Mouse (Mus musculus) spleen, embryonic (tissue): Measurements from ENCODE around the gene Ptpn3.

Experiments used
- CTCF ChIA-PET: fragments of 350-600 bp; sonication (Branson Sonifier 250); formaldehyde crosslinking; loops from one replicate; lab custom pipeline; 2022; lab: Charles Lee

The Ptpn3 gene

DNA sequence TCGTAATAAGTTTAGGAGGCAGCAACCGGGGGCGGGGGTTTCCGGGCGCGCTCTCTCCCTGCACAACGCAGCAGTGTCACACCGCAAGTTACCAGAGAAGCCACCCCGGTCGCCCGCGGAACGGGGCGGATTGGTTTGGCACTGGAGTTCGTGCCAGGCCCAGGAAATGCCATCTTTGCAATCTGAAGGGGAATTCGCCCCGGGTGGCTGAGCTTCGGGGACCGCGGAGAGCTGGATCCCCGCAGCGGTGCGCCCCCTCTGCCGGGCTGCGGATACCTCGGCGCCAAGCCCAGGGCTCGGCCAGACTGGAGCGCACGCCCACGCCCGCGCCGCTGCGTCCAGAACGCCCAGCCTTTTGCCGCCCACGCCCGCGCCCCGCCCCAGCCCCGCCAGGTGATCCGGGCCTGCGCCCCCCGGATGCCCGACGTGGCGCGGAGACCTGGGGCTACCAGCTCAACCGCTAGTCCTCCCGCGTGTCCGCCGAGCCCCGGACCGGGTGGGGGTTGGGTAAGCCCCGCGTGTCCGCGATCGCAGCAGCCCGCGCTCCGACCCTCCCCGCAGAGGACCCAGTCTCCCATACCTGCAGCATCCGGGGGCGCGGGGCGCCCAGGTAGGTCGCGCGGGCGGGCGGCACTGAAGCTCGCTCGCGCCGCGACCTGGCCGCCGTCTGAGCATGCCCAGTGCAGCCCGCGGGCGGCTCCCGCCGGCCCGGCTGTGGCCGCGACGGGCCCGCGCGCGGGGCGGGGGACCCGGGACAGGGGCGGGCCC, 1.8 kb downstream of the Ptpn3 start:
- CTCF ChIA-PET = no interaction called here

DNA sequence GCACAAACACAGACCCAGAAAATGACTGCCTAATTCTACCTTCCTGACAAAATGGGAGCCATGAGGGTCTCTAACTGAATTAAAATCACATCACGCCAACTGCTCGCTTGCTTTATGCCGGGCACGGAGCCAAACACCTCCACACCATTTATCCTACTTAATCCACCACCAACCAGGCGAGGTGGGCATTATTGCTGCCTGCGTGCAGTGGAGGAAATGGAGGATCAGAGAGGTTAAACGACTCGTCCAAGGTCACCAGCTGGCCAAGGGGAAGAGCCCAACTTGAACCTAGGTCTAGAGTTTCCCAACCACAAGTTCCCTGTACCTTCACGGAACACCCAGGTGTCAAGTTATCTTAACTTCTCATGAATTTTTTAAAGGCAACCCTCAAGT, 2.3 kb downstream of the Ptpn3 start:
- CTCF ChIA-PET = no interaction called here

DNA sequence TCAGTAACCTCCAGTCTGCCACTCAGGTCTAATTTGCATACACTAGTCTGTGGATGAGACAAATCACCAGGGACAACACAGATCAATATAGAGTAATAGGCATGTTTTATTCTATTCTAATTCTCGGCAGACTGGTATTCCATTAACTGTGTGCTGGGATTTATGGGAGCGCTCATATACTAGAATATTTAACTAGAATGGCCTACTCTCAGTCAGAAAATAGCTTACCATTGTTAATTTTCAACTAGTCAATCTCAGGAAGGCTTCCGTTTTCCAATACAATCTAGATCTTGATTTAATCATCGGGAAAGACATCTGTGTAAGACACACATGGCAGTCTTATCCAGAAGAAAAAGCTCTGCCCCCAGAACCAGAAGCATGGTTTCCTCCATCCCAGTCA, 3.5 kb downstream of the Ptpn3 start:
- CTCF ChIA-PET = no interaction called here

DNA sequence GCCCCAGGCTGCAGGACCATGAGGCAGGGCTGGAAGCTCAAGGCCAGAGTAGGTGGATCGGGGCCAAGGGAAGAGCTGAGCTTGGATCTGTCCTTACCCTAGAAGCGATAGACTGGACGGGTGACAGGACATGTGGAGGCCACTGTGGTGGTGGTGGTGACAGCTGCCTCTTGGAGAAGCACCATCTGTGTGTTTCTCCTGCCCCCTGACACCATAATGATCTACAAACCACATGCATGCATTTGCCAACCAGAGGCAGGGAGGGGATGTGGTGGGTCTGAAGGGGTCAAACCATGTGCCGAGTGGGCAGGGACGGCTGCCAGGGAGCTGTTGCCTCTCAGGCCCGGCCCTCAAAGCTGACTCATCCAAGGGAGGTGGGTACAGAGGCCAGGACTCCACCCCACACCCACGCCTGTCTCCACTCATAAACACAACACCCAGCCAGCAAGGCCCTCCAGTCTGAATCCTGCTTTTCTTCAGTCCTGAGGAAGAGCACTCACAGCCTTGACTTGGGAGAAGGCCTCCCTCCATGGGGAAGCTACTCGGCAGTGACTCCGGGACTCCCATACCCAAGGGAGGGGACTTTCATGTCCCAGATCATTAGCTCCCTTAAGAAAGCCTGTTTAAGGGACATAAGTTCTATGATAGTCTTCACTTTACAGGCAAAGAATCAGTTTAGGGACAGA, 6.5 kb downstream of the Ptpn3 start:
- CTCF ChIA-PET = no interaction called here

DNA sequence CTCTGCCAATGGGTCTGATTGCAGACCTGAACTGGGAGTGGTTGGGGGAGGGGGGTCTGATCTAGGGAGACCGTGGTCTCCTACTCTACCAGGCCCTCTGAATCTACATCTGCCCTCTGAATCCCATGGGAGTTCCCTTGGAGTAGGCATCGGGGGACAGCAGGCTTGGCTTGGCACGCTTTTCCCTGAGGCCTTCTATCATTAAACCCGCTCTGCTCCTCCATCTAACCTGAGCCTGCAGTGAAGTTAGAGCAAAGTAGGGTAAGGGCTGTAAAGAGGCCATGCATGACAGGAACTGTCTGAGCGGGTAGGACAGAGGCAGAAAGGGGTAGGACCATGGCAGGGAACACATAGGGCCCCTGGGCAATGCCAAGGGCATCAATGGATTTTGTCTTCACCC, 9.0 kb downstream of the Ptpn3 start:
- CTCF ChIA-PET = no interaction called here

DNA sequence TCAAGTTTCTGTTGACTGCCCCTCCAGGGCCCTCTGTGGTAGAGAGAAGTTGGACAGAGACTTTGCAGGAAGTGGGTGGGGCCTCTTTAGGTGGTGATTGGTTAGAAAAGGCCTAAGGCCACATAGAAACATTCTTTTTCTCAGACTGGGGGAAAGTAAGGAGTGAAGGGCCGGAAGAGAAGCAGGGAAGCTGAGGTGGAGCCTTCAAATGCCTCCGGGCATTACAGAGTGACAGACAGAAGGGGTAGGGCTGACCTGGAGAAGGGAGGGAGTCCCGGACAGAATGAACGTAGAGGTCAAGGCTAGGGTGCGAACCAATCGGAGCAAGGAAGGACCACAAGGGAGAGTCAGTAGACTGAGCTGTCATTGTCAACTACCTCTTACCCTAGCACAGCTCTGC, 11.6 kb downstream of the Ptpn3 start:
- CTCF ChIA-PET = interaction anchor here (0.7 kb wide), 1 partner anchor 29 kb away, joined by 3 read pairs; no protein-coding TSS in a partner anchor

DNA sequence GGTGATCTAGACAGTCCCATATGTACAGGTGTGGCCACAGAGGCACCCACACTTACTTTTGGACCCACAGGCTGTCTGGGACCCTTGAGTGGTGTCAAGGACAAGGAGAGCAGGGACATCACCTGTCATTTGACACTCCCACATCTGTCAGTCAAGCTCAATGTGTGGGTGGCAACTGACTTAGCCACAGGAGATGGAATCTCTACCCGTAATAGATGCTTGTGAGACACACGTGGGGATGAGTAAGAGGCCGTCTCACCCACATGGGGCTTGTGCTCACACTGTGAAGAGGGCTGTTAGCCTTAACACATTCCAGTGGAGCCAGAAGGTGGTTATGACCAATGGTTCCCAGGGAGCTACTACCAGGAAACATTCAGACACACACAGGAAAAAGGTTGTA, 13.8 kb downstream of the Ptpn3 start:
- CTCF ChIA-PET = no interaction called here

DNA sequence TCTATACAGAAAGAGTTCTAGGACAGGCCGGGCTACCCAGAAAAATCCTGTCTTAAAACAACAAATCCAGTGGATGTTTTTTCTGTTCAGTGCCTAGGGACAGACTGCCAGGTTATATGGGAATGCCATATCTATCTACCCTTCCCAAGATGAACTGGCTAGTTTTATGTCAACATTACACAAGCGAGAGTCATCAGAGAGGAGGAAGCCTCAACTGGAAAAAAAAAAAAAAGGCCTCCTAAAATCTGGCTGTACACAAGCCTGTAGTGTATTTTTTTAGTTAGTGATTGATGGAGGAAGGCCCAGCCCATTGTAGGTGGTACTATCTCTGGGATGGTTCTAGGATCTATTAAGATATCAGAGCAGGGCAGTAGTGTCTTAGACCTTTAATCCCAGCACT, 16.4 kb downstream of the Ptpn3 start:
- CTCF ChIA-PET = no interaction called here

DNA sequence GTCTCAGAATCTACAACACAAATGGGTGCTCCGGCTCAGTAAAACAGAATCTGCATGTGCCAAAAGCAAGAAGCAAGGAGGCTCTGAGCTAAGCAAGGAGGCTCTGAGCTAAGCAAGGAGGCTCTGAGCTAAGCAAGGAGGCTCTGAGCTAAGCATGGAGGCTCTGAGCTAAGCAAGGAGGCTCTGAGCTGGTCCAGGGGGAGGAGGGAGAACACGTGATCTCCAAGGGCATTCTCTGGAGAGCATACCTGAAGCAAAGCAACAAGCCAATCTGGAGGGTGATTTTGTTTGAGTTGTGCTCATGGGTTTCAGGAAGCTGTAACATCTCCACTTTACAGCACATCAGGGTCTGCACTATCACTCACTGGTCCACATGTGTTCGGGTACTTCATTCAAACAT, 18.4 kb downstream of the Ptpn3 start:
- CTCF ChIA-PET = no interaction called here

DNA sequence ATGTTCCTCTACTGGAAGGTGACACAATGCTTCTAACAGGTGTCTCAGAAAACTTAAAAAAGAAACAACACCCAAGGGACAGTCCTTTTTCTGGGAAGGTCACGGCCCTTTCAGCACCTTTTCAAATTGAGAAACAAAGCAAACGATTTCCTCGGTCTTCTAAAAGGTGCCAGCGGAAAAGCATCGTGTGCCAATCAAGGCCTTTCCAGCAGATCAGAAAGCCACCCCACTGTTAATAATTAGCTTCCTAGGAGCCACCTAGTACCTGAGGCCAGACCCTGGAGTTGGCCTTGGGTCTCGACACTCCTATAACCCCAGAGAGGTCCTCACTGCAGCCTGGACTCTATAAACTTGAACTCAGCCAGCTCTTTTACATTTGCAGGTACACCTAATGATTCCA, 19.0 kb downstream of the Ptpn3 start:
- CTCF ChIA-PET = no interaction called here

DNA sequence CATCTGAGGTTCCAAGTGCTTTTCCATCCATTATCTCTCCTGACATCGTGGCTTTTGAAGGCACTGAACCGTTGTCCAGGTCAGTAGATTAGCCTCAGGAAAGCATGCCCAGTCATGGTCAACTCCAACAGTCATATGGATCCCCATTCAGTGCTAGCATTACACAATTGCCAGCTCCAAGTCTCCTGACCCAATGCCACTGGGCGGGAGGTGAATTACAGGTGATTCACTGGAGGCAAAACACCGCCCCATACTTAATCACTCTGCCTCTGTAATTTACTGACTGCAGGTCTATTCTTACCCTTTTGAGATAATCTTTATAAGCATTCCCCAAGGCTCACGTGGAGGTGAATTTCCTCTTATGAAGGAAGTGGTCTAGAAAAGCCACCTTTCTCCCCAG, 19.5 kb downstream of the Ptpn3 start:
- CTCF ChIA-PET = no interaction called here

DNA sequence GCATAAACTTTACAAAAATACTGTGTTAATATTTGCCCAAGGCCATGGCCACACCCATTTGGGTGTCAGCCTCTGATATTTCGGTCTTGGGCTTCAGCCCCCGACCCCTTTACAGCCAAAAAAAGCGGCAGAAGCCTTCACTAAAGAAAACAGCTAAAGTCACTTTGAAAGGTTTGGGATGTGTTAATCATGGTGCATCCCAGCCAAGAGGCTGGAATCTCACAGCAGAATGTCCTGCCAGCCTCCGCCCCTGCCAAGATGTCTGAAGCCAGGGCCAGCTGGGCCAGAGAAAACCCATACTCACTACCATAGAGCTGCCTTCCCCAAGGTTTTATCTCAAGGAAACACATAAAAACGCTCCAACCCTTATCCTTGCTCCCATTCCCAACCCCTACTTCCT, 20.7 kb downstream of the Ptpn3 start:
- CTCF ChIA-PET = no interaction called here

DNA sequence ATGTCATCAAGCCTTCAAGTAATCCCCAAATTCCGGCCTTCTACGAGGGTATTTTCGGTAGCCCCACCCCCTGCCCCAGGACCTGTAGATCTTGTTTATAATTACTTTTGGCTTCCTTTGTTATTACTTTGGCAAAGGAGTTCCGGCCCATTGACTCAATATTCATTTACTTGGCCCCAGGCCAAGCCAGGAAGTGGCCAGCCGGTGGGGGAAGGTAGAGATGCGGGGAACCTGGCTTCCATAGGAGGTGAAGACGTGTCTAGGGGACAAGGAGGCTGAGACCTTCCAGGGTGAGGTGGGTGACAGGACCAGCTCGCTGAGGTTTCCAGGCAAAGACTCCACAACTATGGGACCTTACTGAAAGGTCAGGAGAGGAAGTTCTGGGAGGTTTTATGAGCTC, 22.4 kb downstream of the Ptpn3 start:
- CTCF ChIA-PET = no interaction called here

DNA sequence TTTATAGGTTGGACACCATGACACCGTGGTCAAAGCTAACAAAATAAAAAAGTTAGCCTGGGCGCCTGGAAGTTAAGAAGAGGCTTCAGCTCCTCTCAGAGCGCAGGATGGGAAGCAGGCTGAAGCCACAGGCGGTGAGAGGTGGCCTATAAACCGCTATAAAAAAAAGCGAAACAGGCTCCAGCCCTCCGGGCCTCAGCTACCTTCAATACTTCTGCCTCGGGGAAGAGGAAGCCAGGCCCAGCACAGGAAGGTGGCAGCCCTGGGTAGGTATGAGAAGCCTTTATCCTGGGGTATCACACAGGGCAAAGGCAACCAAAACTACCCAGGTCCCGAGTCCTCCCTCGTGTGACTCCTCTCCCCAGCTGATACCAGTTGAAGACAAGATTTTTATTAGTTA, 22.8 kb downstream of the Ptpn3 start:
- CTCF ChIA-PET = no interaction called here

DNA sequence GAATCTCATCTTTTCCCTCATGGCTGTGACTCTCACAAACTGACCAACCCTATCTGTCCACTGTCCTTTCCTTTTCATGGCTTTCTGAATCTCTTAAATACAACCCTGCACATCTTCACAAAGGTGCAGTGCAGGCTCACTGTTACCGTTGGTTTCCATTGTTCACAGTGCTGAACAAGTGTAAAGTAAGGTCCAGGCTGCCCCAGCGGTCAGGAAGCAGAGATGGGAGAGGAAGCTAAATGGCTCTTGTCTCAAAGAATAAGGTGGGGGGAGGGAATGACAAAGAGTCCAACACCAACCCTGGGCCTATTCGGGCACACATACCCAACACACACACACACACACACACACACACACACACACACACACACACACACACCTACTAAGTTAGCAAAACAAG, 24.0 kb downstream of the Ptpn3 start:
- CTCF ChIA-PET = no interaction called here

DNA sequence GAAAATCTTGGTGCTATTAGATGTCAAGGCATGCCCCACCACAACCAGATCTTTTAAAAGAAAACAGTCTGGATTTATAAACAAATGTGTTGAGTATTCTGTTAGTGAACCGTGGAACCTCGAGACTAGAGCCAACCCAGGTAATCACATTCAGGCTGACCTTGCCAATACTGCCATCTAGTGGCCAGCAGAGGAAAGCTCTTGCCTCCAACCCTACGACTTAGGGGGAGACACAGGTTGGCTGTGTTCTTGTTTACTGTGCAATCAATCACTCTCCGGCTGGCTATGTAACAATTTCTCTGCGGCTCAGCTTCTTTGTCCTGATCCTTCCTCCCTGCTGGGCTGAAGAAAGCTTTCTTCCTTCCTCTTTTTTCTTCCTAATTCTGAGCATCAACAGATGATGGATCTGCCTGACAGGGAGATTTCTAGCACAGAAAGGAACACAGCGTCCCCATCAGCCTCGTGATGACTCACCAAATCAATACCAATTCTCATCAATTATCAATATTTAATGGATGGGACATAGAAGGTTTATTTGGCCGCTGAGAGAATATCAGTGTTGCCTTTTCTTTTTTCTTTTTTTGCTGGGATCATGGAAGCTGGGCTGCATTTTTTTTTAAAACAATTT, 26.4 kb downstream of the Ptpn3 start:
- CTCF ChIA-PET = no interaction called here

DNA sequence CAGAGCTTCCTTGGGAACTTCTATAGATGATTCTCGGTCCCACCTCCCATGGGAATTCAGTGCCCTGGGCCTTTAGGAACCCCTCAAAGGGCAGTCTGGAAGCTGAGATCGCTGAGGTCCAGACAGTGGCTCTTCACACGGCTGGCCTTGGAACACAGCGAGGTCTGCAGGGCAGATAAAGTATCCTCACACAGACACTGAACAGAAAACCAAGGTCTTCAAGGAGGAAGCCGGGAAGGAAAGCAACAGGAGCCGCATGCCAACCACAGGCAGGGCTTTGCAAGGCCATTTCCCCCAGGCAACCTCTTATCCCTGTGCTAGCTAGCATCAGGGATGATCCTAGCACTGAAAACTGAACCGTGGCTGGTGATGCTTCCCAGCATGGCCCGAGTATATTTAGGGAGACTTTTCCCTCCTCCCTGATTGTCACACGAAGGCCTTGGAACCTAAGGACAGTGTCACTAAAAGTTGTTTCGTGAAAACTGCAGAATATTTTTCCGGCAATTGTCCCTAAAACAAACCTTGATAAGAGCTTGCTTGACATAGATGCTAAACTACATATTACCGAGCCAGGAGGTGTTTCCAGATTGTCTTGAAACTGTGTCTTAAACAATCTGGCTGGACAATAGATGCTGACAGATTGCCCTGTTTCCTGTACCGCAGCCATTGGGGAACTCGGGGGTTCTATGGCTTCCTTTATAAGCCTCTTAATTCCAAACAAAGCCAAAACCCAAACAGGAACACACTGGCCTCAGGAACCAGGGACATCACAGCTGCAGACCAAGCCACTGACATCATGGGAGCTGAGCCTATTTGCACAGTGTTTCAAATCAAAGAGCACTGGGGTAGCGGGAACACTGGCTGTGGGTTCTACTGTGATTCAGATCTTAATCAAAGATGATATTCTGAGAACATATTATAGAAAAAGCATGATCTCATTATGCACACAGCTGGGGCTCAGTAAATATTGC, 27.8 kb downstream of the Ptpn3 start:
- CTCF ChIA-PET = interaction anchor here (0.6 to 0.7 kb wide), 2 partner anchors 396 to 921 kb away, joined by 5 to 8 read pairs; no protein-coding TSS in a partner anchor

DNA sequence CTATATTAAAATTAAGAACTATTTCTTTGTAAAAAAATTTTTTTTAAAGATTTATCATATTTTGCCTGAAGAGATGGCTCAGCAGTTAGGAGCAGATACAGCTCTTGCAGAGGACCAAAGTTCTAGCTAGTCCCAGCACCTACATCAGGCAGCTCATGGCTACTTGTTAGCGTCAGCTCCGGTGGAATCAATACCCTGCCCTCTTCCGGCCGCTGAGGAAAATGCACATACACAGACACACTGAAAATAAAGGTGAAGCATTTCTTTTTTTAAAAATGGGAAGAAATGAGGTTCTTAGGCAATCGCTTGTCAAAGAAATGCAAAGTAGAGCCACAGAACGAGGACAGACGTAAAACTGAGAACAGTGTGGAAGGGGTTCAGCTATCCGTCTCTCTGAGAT, 30.6 kb downstream of the Ptpn3 start:
- CTCF ChIA-PET = interaction anchor here (0.6 to 0.7 kb wide), 2 partner anchors 20 to 51 kb away, joined by 3 read pairs; no protein-coding TSS in a partner anchor

DNA sequence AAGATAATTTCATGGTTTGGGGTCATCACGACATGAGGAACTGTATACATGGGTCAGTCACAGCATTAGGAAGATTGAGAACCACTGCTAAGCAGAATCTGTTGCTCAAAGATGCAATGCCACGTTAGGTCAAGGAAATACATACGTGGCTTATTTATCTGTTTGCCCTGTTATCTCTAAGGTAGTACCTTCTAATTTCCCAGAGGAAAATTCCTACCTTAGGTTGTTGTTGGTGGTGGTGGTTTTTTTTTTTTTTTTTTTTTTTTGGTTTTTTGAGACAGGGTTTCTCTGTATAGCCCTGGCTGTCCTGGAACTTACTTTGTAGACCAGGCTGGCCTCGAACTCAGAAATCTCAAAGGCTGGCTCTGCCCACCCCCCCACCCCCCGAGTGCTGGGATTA, 31.1 kb downstream of the Ptpn3 start:
- CTCF ChIA-PET = interaction anchor here (0.6 kb wide), 1 partner anchor 20 kb away, joined by 3 read pairs; no protein-coding TSS in a partner anchor

DNA sequence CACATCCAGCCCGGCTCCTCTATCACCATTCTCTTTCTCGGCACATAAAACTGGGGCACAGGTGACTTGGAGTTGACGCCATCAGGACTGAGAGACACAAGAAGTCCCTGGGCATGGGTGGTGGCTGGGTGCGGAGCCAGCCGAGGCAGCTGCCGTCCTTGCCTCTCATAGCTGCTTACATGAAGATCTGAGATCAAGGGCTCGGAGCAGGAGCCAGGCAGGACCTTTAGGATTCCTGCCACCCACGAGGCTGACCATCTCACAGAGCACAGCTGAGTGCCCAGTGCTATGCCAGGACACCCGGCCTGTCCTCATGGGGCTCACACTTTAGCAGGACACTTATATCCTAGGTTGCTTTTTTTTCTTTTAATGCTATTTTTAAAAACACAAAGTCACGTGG, 32.3 kb downstream of the Ptpn3 start:
- CTCF ChIA-PET = no interaction called here

DNA sequence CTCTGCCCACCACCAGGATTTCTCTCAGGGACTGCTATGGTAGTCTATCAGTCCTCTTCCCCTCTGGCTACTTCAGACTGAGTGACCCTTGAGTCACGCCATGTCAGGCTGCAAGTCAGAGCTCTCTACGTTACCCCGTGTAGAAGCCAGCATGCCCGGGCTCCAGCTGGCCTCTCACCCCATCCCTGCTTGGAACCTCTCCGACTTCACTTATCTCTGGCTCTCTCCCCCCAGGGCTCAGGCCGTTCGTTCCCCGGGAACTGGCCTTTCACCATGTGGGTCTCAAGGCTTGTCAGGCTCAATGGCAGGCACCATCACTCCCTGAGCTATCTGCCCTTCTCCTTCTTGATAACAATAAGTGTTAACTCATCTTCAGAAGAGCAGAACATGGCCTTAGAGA, 33.3 kb downstream of the Ptpn3 start:
- CTCF ChIA-PET = no interaction called here

DNA sequence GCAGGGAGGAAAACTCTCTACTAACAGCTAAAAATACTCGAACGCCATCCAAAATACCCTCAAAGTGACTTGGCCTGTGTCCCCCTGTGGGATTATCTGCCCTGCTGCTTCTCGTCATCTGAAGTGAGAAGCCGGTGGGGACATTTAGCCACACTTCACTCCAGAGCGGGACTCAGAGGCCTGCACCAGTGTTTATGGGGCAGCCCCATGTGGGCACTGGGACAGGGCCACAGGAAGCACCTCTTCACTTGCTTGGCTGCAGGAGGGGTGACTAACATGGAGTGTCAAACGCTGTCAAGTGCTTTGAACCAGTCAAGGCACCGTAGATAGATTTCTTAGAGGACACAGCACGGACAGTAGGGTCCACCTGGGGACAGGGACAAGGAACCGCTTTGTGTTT, 35.2 kb downstream of the Ptpn3 start:
- CTCF ChIA-PET = no interaction called here
